Mouse (Mus musculus) E14TG2a.4 (cell line): ENCODE measurements at regions not wholly inside any gene's neighbourhood (a gene's known extent, or its start where the extent isn't known, plus 50 kb on each side); places are given as distances from the start of the nearest gene placed in this dataset.

Source experiments
- H3K27me3 ChIP-seq: 2 replicates; pipeline ENCODE4 v1.6.1; 2014; ENCODE audit warnings: low read length, control low read depth; ENCODE audit not compliant: insufficient read depth
- H3K36me3 ChIP-seq: 2 replicates; pipeline ENCODE4 v1.6.1; 2014; ENCODE audit warnings: low read length, control low read depth; ENCODE audit not compliant: insufficient read depth
- H3K4me1 ChIP-seq: replicated peaks from 2 replicates; pipeline ENCODE4 v1.6.1; 2014; ENCODE audit warnings: low read depth, low read length, control low read depth
- H3K4me3 ChIP-seq: replicated peaks from 2 replicates; pipeline ENCODE4 v1.5.1; 2014; ENCODE audit warnings: mild to moderate bottlenecking, low read length
- H3K9me3 ChIP-seq: 2 replicates; pipeline ENCODE4 v1.6.1; 2014; ENCODE audit warnings: low read length, control low read depth
- CTCF ChIP-seq: conservative IDR thresholded peaks from 2 replicates; pipeline ENCODE4 v1.5.1; 2014; ENCODE audit warnings: low read length
- NANOG ChIP-seq: IDR thresholded peaks from 2 replicates; pipeline ENCODE4 v1.6.1; 2014; ENCODE audit warnings: borderline replicate concordance, low read length, mixed read lengths
- POU5F1 ChIP-seq: IDR thresholded peaks from 2 replicates; pipeline ENCODE4 v1.6.1; 2014; ENCODE audit warnings: low read length, borderline replicate concordance

GRCm38 (mm10) chr16:14800209-14800608, 106.2 kb upstream of the Efcab1 start:
- H3K36me3 ChIP-seq, result no peaks in the 10 kb centered on the region
- TF ChIP-seq POU5F1 (no peak), CTCF (no peak), NANOG (no peak)
- no peaks in the 10 kb centered on the region for H3K9me3 ChIP-seq
- H3K27me3 ChIP-seq, result no peaks in the 10 kb centered on the region
- peaks cover 4% of the 10 kb centered on the region; the same call in 1 of the 2 replicates for H3K4me1 ChIP-seq
- H3K4me3 ChIP-seq, result peak overlapping the region; percentile 54

GRCm38 (mm10) chr16:14827008-14827407, 79.4 kb upstream of the Efcab1 start:
- H3K4me3 ChIP-seq, result no peak overlapping the region
- H3K36me3 ChIP-seq, result no peaks in the 10 kb centered on the region
- no peaks in the 10 kb centered on the region for H3K27me3 ChIP-seq
- TF ChIP-seq NANOG, result no peak
- TF ChIP-seq CTCF, result no peak
- TF ChIP-seq POU5F1, result no peak
- no peaks in the 10 kb centered on the region for H3K4me1 ChIP-seq
- no peaks in the 10 kb centered on the region for H3K9me3 ChIP-seq

GRCm38 (mm10) chr16:14840786-14841185, 65.6 kb upstream of the Efcab1 start:
- no peaks in the 10 kb centered on the region for H3K4me1 ChIP-seq
- TF ChIP-seq POU5F1 (no peak), NANOG (no peak), CTCF (no peak)
- no peaks in the 10 kb centered on the region for H3K36me3 ChIP-seq
- H3K27me3 ChIP-seq, result no peaks in the 10 kb centered on the region
- H3K9me3 ChIP-seq, result no peaks in the 10 kb centered on the region
- H3K4me3 ChIP-seq, result no peak overlapping the region
